Mouse (Mus musculus) midbrain, embryonic 10.5 days (tissue): ENCODE data around the gene Ifnab. TPM values are rescaled to one million over a fixed set of nuclear protein-coding genes. Genes with fewer than 3 reads are reported as not detected.
A peak's percentile ranks its signal among the peaks of the same experiment; 100 is the strongest.

ENCODE experiments used
- DNase-seq: peaks from one replicate; pipeline ENCODE4 v3.0.0-alpha.2; 2017; ENCODE audit warnings: low spot score
- H3K27ac ChIP-seq: fragments of 300-500 bp; sonication (generic); replicated peaks from 2 replicates; pipeline ENCODE4 v1.5.1; 2016; ENCODE audit warnings: mild to moderate bottlenecking
- H3K27me3 ChIP-seq: fragments of 300-500 bp; sonication (generic); 2 replicates; pipeline ENCODE4 v1.6.1; 2016; ENCODE audit warnings: low read depth, mild to moderate bottlenecking; ENCODE audit not compliant: poor library complexity, severe bottlenecking
- H3K36me3 ChIP-seq: fragments of 300-500 bp; sonication (generic); 2 replicates; pipeline ENCODE4 v1.6.1; 2016; ENCODE audit warnings: mild to moderate bottlenecking, moderate library complexity
- H3K4me1 ChIP-seq: fragments of 300-500 bp; sonication (generic); 2 replicates; pipeline ENCODE4 v1.6.1; 2016
- H3K4me3 ChIP-seq: fragments of 300-500 bp; sonication (generic); 2 replicates; pipeline ENCODE4 v1.5.1; 2016; ENCODE audit warnings: mild to moderate bottlenecking, moderate library complexity
- H3K9me3 ChIP-seq: fragments of 300-500 bp; sonication (generic); replicated peaks from 2 replicates; pipeline ENCODE4 v1.6.1; 2016; ENCODE audit warnings: mild to moderate bottlenecking
- WGBS: fragments of 180-500 bp; shearing (Covaris S2); methylation state at CpG from one replicate; pipeline ENCODE4 v1.1.7; 2016; 5-methylcytosine and 5-hydroxymethylcytosine counted together
- polyA plus RNA-seq: library from polyadenylated mRNA; unstranded; fragments of >200 nt; fragmentation: Nextera tagmentation; extraction: Ambion mirVana; gene quantifications from 2 replicates; pipeline ENCODE4 v1.2.1, GENCODE M21; 2016

Gene Ifnab
- polyA plus RNA-seq, 1 experiment from 2014 or later: not detected

DNA sequence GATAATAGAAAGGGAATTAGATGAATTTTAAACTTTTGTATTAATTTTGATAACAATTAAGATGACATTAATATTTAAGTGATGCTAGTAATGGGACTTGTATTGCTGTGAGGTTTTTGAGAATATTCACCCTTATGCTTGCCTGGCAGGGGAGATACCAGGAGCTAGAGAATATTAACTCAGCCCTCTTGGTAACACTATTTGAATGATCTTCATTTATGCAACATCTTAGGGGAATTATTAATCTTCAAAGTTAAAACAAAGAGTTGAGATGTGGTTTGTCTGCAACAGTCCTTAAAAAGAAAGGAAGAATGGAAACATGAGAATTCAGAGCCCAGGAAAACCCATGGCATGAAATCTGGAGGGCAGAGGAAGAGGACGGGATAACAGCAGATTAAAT lies 8.1 kb upstream of the Ifnab start:
- no peaks in the 10 kb centered on the region for H3K9me3 ChIP-seq
- DNase-seq: no peak
- H3K4me1 ChIP-seq: no peaks in the 10 kb centered on the region
- H3K36me3 ChIP-seq: no peaks in the 10 kb centered on the region
- WGBS: 93% methylated on average over 1 of the region's 1 CpGs
- no peak overlapping the region for H3K4me3 ChIP-seq
- H3K27ac ChIP-seq: no peak overlapping the region
- H3K27me3 ChIP-seq: no peaks in the 10 kb centered on the region

DNA sequence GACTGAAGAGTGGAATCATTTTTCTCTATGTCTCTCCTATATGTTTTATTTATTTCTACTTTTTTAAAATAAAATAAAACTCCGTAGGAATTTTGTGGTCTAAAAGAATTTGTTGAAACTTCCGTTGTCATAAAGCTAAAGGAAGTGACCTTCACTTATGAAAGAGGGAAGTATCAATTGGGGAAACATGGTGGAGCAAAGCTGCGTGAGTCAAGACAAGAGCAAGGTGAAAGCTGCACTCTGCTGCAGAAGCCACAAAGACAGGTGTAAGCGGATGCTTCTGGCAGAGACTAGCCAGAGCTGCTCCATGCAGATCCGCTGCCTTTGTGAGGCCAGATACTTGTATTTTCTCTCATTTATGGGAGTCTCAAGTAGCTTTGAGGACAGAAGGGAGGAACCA lies 7.6 kb upstream of the Ifnab start:
- no peak for DNase-seq
- H3K4me1 ChIP-seq: no peaks in the 10 kb centered on the region
- H3K27me3 ChIP-seq: no peaks in the 10 kb centered on the region
- no peaks in the 10 kb centered on the region for H3K36me3 ChIP-seq
- no peak overlapping the region for H3K4me3 ChIP-seq
- no peaks in the 10 kb centered on the region for H3K9me3 ChIP-seq
- no peak overlapping the region for H3K27ac ChIP-seq
- WGBS: 85% methylated on average over 5 of the region's 5 CpGs

DNA sequence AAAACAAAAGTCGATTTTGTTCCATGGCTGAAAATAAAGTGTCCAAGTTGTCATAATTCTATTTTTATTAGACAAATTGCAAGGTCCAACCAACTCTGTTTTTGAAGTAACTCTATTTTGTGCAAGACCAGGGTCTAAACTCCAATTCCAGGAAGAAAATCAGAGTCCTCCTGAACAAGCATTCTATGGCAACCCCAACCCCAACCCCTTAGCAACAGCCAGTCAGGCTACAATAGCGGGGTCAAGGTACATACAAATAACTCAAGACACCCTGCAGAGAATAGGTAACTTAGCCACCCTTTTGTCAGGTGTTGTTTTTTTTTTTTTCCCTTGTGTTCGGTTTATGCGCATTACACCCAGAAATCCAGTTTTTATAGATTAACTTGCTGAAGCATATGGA lies 6.6 kb upstream of the Ifnab start:
- H3K27ac ChIP-seq: no peak overlapping the region
- DNase-seq: no peak
- H3K36me3 ChIP-seq: no peaks in the 10 kb centered on the region
- H3K27me3 ChIP-seq: no peaks in the 10 kb centered on the region
- H3K4me3 ChIP-seq: no peak overlapping the region
- 80% methylated on average over 4 of the region's 4 CpGs for whole genome bisulfite sequencing
- H3K9me3 ChIP-seq: no peaks in the 10 kb centered on the region
- no peaks in the 10 kb centered on the region for H3K4me1 ChIP-seq

DNA sequence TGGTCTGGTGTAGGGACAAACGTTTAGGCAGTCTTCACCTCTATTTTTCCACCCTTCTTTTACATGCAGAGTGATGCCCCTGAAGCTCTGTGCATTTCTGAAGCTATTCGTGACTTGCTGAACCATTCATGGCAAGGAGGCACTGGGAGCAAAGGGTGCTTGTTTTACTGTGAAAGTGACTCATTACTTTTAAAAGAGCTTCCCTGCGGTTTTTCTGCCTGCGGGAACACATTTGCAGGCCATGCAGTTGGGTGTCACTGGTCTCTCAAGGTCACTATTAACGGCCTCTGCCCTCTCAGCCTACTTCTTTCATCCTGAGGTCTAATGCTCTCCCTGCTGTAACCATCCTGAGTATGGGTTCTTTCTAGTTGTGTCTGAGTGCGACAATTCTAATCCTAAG lies 5.9 kb upstream of the Ifnab start:
- H3K27me3 ChIP-seq: no peaks in the 10 kb centered on the region
- no peaks in the 10 kb centered on the region for H3K36me3 ChIP-seq
- H3K9me3 ChIP-seq: no peaks in the 10 kb centered on the region
- no peaks in the 10 kb centered on the region for H3K4me1 ChIP-seq
- no peak overlapping the region for H3K27ac ChIP-seq
- no peak for DNase-seq
- 66% methylated on average over 6 of the region's 6 CpGs for WGBS
- H3K4me3 ChIP-seq: no peak overlapping the region

DNA sequence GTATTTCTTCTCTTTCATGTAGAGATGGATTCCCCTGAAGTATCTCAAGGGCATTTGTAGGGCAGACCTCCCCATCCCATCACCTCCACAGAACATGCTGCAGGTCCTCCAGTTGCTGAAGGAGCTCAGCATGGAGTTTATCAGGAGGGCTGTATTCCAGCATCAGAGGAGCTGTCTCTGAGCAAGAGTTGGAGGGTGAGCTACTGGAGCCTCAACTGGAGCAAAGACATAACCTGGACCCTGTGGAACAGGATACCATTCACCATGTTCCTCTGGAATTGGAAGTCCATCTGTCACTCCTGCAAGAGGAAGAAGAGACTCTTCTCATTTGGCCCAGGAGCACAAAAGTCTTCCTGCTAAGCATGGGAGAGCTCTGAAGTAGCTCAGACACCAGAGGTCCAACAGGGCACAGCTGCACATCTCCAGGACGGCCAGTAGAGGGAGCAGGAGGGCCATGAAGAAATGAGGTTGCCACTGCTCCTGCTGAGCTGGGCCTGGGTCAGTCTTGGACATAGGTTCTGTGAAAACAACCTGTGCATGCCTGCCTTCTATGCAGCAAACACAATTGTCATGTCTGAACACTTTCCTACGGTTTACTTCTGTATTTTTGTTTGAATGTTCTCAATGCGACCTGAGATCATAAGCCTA lies 5.2 kb upstream of the Ifnab start:
- WGBS: 27% methylated on average over 3 of the region's 3 CpGs
- no peaks in the 10 kb centered on the region for H3K36me3 ChIP-seq
- H3K27me3 ChIP-seq: no peaks in the 10 kb centered on the region
- H3K4me1 ChIP-seq: no peaks in the 10 kb centered on the region
- H3K4me3 ChIP-seq: no peak overlapping the region
- H3K27ac ChIP-seq: no peak overlapping the region
- no peaks in the 10 kb centered on the region for H3K9me3 ChIP-seq
- peak; percentile 78 for DNase-seq

DNA sequence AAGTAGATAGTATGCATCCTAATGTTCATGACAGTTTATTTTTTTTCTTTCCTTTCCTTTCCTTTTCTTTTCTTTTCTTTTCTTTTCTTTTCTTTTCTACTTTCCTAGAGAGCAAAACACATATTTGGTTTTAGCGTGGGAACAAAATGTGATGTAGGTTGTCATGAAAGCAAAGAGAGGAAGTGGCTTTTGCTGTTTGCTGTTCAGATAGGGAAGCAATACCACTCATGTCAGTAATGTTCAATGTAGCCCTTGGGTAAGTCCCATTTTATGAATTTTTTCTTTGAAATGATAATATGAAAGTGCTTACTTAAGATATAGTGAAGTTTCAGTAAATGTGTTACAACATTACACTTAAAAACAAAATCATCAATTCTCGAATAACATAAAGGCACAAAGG lies 2.2 kb upstream of the Ifnab start:
- H3K27me3 ChIP-seq: no peaks in the 10 kb centered on the region
- no peak overlapping the region for H3K27ac ChIP-seq
- H3K4me3 ChIP-seq: no peak overlapping the region
- H3K36me3 ChIP-seq: no peaks in the 10 kb centered on the region
- no peak for DNase-seq
- H3K4me1 ChIP-seq: no peaks in the 10 kb centered on the region
- 92% methylated on average over 2 of the region's 2 CpGs for WGBS
- no peaks in the 10 kb centered on the region for H3K9me3 ChIP-seq

DNA sequence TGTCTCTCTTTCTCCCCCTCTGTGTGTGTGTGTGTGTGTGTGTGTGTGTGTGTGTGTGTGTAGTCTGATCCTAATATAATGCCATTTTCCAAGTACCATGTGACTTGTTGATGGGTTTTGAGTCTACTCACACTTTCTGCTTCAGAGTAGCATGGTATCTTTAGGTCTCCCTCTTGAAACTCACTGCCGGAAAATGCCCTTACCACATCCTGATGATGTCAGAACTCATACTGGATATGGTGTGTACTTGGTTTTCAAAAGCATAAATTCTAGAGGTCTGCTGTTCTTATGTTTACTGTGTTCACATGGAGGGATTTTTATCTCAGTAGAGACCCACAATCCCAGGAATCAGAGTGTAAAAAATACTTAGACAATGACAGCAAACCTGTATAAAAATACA lies 1.4 kb upstream of the Ifnab start:
- Histone ChIP-seq H3K36me3 (no peaks in the 10 kb centered on the region), H3K27me3 (no peaks in the 10 kb centered on the region), H3K27ac (no peak overlapping the region), H3K4me3 (no peak overlapping the region), H3K9me3 (no peaks in the 10 kb centered on the region), H3K4me1 (no peaks in the 10 kb centered on the region)
- DNase-seq: no peak
- WGBS: 90% methylated on average over 1 of the region's 1 CpGs

DNA sequence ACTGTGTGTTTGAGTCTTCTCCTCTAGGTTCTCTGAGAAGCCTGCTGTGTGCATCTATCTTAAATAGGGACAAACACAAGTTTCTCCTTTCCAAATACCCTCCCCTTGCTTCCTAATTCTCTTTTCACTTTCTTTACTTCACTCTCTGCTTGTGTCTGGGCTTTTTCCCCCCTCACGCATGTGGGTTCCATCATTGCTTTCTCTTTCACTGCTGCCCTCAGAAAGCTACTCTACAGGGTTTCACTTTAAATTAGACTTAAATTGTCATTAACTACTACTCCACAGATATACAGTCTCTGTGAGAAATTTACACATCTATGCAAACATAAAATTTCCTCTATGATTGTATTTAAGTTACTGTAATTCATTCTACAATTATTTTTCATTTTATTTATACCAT lies 7.3 kb downstream of the Ifnab start, which contains the start of gene Ifna2:
Gene Ifna2 (minus strand): TSS at position 101 of the 400 bp plus-strand sequence.
- Histone ChIP-seq H3K4me1 (no peaks in the 10 kb centered on the region), H3K27ac (no peak within 1 kb of the TSS), H3K4me3 (no peak within 1 kb of the TSS), H3K36me3 (no peaks in the 10 kb centered on the region), H3K27me3 (no peaks in the 10 kb centered on the region), H3K9me3 (no peaks in the 10 kb centered on the region)
- DNase-seq: no peak
- 89% methylated on average over 1 of the region's 1 CpGs for WGBS

DNA sequence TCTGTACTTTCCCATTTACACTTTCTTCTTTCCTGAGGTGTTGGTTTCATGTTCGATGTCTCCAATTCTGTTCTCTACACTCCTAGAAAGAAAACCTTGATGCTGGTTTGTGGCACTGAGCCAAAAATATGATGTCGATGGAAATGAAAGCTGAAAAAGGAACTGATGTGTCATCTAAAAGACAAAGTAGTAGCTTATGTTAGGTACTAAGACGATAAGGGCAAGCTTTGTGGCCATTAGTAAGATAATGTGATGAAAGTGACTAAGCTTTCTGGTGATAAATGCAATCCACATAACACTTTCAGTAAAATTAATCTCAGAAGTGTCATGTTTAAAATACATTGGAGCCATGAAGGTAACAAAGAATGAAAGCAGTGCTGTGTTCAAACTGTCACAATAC lies 9.8 kb downstream of the Ifnab start:
- DNase-seq: no peak
- WGBS: 82% methylated on average over 3 of the region's 3 CpGs
- H3K27me3 ChIP-seq: no peaks in the 10 kb centered on the region
- no peaks in the 10 kb centered on the region for H3K9me3 ChIP-seq
- no peaks in the 10 kb centered on the region for H3K4me1 ChIP-seq
- H3K27ac ChIP-seq: no peak overlapping the region
- no peaks in the 10 kb centered on the region for H3K36me3 ChIP-seq
- no peak overlapping the region for H3K4me3 ChIP-seq

DNA sequence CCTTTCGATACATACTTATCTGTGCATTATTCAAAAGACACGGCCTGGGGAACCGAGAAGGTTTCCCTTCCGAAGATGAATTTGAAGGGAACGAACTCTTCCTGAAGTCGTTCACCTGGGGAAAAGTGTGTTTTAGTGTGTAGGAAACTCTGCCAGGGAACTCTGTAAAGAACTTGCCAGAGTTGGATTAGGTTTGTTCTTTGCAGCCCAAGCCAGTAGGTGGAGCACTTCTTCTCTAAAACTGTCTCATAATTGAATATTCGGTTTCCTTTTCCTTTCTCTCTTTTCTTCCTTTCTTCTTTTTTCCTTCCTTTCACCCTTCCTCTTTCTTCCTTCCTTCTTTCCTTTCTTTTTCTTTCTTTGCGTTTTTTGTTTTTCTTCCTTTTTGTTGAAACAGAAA lies 10.8 kb downstream of the Ifnab start:
- WGBS: 54% methylated on average over 8 of the region's 8 CpGs
- Histone ChIP-seq H3K36me3 (no peaks in the 10 kb centered on the region), H3K27ac (no peak overlapping the region), H3K4me1 (no peaks in the 10 kb centered on the region), H3K9me3 (no peaks in the 10 kb centered on the region), H3K4me3 (no peak overlapping the region), H3K27me3 (no peaks in the 10 kb centered on the region)
- DNase-seq: no peak

DNA sequence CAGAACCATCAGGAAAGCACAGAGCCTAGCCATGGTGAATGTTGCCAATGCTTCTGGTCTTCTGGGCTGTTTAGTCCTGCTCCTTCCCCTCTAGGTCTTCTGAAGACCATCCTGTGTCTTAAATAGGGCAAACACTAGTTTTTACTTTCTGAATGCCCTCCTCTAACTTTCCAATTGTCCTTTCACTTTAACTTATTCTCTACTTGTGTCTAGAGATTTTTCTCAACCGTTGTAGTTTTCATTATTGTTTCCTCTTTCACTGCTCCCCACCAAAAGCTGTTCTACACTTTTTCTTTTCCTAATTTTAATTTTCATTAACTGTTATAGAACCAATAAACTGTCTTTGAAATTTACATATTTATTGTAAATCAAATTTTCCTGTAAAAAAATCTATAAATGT lies 14.3 kb downstream of the Ifnab start, which contains the start of gene Ifna16:
Gene Ifna16 (minus strand): TSS at position 101 of the 400 bp plus-strand sequence.
- Histone ChIP-seq H3K27me3 (no peaks in the 10 kb centered on the region), H3K36me3 (no peaks in the 10 kb centered on the region), H3K4me1 (no peaks in the 10 kb centered on the region), H3K9me3 (no peaks in the 10 kb centered on the region), H3K4me3 (no peak within 1 kb of the TSS), H3K27ac (no peak within 1 kb of the TSS)
- WGBS: 81% methylated on average over 1 of the region's 1 CpGs
- no peak for DNase-seq

DNA sequence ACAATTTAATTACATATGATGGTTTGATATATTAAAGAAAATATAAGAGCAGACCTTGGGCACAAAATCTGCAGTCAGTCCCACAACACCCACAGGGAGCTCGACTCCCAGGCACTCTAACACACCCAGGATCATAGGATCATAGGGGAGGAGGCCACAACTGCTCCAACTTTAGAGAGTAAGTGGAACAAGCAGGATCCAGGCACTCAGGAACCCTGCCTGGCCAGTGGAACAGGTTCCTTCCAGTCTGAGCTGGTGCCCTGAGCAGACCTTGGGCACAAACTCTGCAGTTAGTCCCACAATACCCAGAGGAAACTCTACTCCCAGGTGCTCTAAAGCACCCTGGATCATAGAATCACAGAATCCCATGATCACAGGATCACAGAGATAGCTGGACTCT lies 35.7 kb downstream of the Ifnab start:
- no peak overlapping the region for H3K4me3 ChIP-seq
- no peak overlapping the region for H3K27ac ChIP-seq
- DNase-seq: no peak
- no peaks in the 10 kb centered on the region for H3K36me3 ChIP-seq
- 59% methylated on average over 1 of the region's 1 CpGs for WGBS
- H3K9me3 ChIP-seq: no peaks in the 10 kb centered on the region
- H3K27me3 ChIP-seq: no peaks in the 10 kb centered on the region
- no peaks in the 10 kb centered on the region for H3K4me1 ChIP-seq

DNA sequence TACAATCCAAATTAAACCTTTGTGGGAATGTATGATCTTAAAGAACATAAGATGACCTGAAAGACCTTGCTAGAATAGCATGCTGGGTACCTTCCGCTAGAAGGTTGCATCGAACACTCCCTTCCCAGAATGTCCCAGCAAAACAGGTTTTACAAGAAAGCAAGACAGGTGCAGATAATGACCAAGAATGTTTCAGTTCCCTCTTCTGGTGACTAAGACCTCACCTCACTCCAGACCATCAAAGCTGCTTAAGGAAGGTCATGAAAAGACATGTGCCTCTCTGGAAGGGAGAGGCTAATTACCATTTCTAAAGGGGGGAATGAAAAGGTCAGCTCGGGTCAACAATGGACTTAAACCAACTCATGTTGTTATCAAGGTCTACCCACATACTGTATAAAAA lies 37.5 kb downstream of the Ifnab start:
- DNase-seq: no peak
- no peak overlapping the region for H3K27ac ChIP-seq
- no peaks in the 10 kb centered on the region for H3K9me3 ChIP-seq
- no peaks in the 10 kb centered on the region for H3K36me3 ChIP-seq
- no peaks in the 10 kb centered on the region for H3K4me1 ChIP-seq
- no peaks in the 10 kb centered on the region for H3K27me3 ChIP-seq
- H3K4me3 ChIP-seq: no peak overlapping the region
- WGBS: 67% methylated on average over 3 of the region's 3 CpGs

DNA sequence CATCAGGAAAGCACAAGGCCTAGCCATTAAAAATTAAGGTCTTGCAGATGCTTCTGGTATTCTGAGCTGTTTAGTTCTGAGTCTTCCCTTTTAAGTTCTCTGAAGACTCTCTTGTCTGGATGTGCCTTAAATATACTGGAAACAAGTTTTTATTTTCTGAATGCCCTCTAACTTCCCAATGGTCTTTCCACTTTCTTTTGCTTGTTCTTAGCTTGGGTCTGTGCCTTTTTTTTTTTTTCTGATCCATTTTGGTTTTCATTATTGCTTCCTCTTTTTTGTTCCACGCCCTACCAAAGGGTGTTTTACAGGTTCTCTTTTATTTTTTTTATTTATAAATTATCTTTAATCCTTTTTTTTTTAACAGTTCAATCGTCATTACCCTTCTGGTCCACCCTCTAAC lies 46.8 kb downstream of the Ifnab start, which contains the start of gene Ifna13:
Gene Ifna13 (minus strand): TSS at position 101 of the 400 bp plus-strand sequence.
- Histone ChIP-seq H3K27me3 (no peaks in the 10 kb centered on the region), H3K27ac (no peak within 1 kb of the TSS), H3K4me1 (no peaks in the 10 kb centered on the region; the same call in 1 of the 2 replicates), H3K36me3 (no peaks in the 10 kb centered on the region), H3K9me3 (no peaks in the 10 kb centered on the region), H3K4me3 (no peak within 1 kb of the TSS)
- no peak for DNase-seq
- WGBS: 64% methylated on average over 2 of the region's 2 CpGs
